Mouse (Mus musculus): ENCODE data around the gene Cep68. TPM values are rescaled to one million over a fixed set of nuclear protein-coding genes. Genes with fewer than 3 reads are reported as not detected.

Cep68 gene
- 35.6 TPM for polyA plus RNA-seq (2017; shearing (Covaris generic))

DNA sequence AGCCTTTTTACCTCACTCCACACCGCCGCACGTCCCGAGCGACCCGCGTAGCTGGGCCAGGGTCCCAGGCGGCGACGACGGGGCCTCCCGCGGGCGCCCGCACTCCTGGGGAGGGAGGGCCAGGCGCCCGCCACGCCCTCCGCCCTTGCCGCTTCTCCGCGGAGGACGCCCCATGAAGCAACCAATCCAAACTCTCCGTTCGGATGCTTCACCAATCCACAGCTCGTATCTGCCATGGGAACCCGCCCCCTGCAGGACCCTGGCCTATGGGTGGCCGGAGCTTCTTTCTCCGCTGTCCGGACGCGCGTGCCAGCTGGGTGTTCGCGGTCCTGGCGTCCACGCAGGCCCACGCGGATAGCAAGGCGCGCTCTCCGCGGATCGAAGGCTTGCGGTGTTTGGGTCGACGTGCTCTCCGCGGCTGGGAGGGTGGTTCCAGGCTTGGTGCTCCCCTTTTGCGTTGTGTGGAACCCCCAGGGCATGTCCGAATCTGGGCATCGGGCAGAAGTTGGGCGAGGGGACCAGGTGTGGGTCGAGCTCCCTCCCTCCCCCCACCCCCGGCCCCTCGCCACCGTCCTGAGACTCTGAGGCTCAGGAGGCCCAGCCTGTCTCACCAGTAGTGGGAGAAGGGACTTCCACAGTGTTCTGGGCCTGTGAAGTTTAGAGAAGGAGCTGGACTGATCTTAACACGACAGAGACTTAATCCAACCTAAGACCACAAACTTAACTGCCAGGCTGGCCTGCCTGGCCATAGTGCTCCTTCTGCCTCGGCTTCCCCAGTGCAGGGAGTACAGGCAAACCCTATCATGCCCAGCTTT, at the start of gene Cep68:
Cep68 (minus strand) TSS at position 134 of the 815 bp plus-strand sequence.

DNA sequence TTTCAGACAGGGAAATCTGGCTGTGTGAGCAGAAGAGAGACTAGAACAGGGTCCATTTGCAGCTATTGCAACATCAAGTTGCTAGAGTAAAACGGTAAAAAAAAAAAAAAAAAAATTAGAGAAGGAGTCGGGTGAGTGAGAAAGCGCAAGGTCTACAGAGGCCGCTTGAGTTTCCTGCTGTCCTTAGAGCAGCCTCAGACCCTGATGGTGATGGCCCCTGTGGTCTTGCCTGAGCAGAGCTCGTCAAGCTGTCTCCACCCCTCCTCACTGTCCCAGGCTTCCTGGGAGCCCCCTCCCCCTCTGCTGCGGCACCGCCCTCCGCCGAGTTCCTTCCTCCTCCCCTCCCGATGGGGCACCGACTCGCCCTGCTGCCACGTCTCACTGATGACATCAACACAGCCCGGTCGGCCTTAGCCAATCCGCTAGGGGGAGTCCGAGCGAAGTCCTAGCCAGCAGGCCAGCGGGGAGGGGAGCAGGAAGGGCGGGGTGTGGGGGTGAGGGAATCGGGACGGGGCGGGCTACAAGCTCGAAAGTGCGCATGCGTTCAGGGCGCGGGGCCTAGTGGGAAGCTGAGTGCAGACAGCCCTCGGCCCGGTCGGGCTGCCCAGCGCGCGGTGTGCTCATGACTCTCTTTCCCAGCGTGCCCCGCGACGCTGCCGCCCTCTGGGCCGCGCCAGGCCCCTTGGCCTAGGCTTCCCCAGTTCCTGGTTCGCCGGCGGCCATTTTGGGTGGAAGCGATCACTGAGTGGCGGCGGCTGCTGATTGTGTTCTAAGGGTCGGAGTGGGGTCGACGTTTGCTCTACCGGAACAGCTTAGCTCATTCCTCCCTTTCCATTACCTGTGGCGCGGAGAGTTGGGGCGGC, 48.3 kb downstream of the Cep68 start, which contains the start of gene Rab1a:
Rab1a (plus strand) TSS at position 720 of the 863 bp plus-strand sequence.

Other genes with a start within 250 kb of the Cep68 start
- 197 TPM for gene Actr2, start 136.5 kb downstream of the Cep68 start, polyA plus RNA-seq (2017; shearing (Covaris generic))
- 157 TPM for gene Rab1a, start 48.0 kb downstream of the Cep68 start, polyA plus RNA-seq (2017; shearing (Covaris generic))
- 0.79 TPM for gene Slc1a4, start 83.3 kb upstream of the Cep68 start, polyA plus RNA-seq (2017; shearing (Covaris generic))

Measured in inflammation-experienced regulatory T-cells, adult 16 weeks (primary cell).